Mouse (Mus musculus): Measurements from ENCODE around the gene Clrn3. TPM values are rescaled to one million over a fixed set of nuclear protein-coding genes. Genes with fewer than 3 reads are reported as not detected.

Clrn3 gene
- polyA plus RNA-seq, 1 experiment = 41.7 TPM

DNA sequence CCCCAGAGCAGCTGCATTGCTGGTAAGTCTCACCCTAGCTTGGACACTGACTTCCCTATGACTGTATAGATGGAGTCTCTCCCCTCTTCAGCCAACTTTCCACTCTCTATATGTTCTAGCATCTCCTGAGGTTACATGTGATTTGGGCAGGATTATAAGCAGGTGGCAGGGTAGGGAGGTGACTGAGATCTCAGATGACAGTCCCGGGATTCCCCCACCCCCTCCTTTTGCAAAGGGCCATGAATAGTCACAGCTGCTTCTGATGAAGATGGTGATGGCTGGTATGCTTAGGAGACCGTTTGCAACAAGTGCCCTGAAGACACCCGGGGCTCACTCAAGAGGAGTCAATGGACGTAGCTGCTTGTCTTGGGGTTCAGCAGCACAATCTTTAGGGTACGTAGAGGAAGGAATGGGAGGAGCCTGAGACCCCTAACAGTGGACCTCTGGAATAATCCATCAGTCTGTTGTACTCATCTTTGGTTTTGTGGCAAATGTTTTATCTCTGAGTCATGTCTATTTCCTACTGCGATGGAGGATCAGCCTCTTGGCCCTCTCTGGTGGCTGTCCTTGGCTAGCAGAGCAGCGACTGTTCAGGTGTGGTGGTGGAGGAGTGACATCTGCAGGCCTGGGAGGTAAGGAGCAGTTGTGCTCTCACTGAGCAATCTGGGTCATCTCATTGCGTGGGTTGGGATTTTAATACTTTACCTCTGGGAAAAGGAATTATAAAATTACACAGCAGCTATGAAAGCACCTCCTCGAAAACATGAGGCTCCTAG is 38.5 kb downstream of the Clrn3 start:
- Histone ChIP-seq H3K4me3 (ENCODE audit: low read depth, low read length) (no peak overlapping the region), H3K4me1 (ENCODE audit: control insufficient read depth, insufficient read depth, insufficient read length, low read length) (no peaks in the 10 kb centered on the region; the same call in 1 of the 2 replicates), H3K27ac (ENCODE audit: insufficient read depth, low read depth, low read length) (no peak overlapping the region), H3K27me3 (ENCODE audit: control insufficient read depth, insufficient read depth, low read length) (no peaks in the 10 kb centered on the region), H3K36me3 (ENCODE audit: control insufficient read depth, insufficient read depth, low read length) (no peaks in the 10 kb centered on the region)
- 69% methylated on average over 9 of the region's 9 CpGs for WGBS
- TF ChIP-seq POLR2A (IDR thresholded peaks at IDR 0.05; ENCODE audit: low read depth, low read length) = no peak
- no peak for TF ChIP-seq CTCF (IDR thresholded peaks at IDR 0.05; ENCODE audit: extremely low read depth, insufficient read length, insufficient replicate concordance, low read depth, low read length)

- Histone ChIP-seq H3K4me1 (ENCODE audit: control insufficient read depth, insufficient read depth, insufficient read length, low read length) (no peaks in the 10 kb centered on the region; the same call in 1 of the 2 replicates), H3K4me3 (ENCODE audit: low read depth, low read length) (no peak overlapping the region), H3K36me3 (ENCODE audit: control insufficient read depth, insufficient read depth, low read length) (no peaks in the 10 kb centered on the region), H3K27ac (ENCODE audit: insufficient read depth, low read depth, low read length) (no peak overlapping the region), H3K27me3 (ENCODE audit: control insufficient read depth, insufficient read depth, low read length) (no peaks in the 10 kb centered on the region)
- WGBS = 51% methylated on average over 6 of the region's 6 CpGs
- TF ChIP-seq CTCF (IDR thresholded peaks at IDR 0.05; ENCODE audit: extremely low read depth, insufficient read length, insufficient replicate concordance, low read depth, low read length) (peak; percentile 76; the same call in 1 of the 2 replicates), POLR2A (IDR thresholded peaks at IDR 0.05; ENCODE audit: low read depth, low read length) (no peak)
Observed at GRCm38 (mm10) chr7:135488214-135488810, 40.1 kb downstream of the Clrn3 start.

- WGBS = 27% methylated on average over 4 of the region's 4 CpGs
Observed at GRCm38 (mm10) chr7:135487423-135487822, 41.0 kb downstream of the Clrn3 start.

GRCm38 (mm10) chr7:135486645-135487382 is 41.6 kb downstream of the Clrn3 start:
- no peaks in the 10 kb centered on the region; the same call in 1 of the 2 replicates for H3K4me1 ChIP-seq (ENCODE audit: control insufficient read depth, insufficient read depth, insufficient read length, low read length)
- TF ChIP-seq CTCF (IDR thresholded peaks at IDR 0.05; ENCODE audit: extremely low read depth, insufficient read length, insufficient replicate concordance, low read depth, low read length) (no peak), POLR2A (IDR thresholded peaks at IDR 0.05; ENCODE audit: low read depth, low read length) (no peak)
- H3K4me3 ChIP-seq (ENCODE audit: low read depth, low read length) = no peak overlapping the region
- WGBS = 80% methylated on average over 10 of the region's 10 CpGs
- H3K27ac ChIP-seq (ENCODE audit: insufficient read depth, low read depth, low read length) = no peak overlapping the region
- no peaks in the 10 kb centered on the region for H3K36me3 ChIP-seq (ENCODE audit: control insufficient read depth, insufficient read depth, low read length)
- no peaks in the 10 kb centered on the region for H3K27me3 ChIP-seq (ENCODE audit: control insufficient read depth, insufficient read depth, low read length)

More at GRCm38 (mm10) chr7:135487423-135487822, 41.0 kb downstream of the Clrn3 start:
- Histone ChIP-seq H3K27me3 (ENCODE audit: control insufficient read depth, insufficient read depth, low read length) (no peaks in the 10 kb centered on the region), H3K4me1 (ENCODE audit: control insufficient read depth, insufficient read depth, insufficient read length, low read length) (no peaks in the 10 kb centered on the region; the same call in 1 of the 2 replicates), H3K36me3 (ENCODE audit: control insufficient read depth, insufficient read depth, low read length) (no peaks in the 10 kb centered on the region), H3K27ac (ENCODE audit: insufficient read depth, low read depth, low read length) (no peak overlapping the region), H3K4me3 (ENCODE audit: low read depth, low read length) (no peak overlapping the region)
- TF ChIP-seq CTCF (IDR thresholded peaks at IDR 0.05; ENCODE audit: extremely low read depth, insufficient read length, insufficient replicate concordance, low read depth, low read length) (peak; percentile 90), POLR2A (IDR thresholded peaks at IDR 0.05; ENCODE audit: low read depth, low read length) (no peak)

DNA sequence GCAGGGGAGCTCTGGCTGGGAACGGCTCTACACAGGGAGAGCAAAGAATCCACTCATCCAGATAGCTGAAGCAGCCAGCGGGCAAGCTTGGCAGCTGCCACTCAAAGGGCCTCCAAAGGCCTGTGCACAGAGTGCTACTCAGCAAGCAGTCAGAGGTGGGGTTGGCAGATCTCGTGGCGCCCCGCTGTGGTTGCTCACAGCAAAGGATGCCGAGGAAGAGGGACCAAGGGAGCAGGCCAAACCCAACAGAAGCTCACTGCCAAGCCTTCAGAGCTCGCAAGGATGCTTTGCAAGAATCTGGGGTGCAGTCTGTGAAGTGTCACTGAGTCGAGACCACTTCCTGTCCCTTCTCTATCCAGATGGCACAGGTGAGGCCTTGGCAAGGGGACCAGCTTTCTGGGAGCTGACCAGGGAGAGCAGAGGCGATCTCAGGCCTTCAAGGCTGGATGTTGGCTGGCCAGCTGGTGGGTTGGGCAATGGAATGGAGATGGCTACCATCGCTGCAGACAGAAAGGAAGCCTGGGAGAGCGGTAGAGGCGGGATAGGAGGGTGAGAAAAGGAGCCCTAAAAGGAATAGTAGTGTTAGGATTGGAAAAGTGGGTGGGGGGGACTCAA is 42.6 kb downstream of the Clrn3 start:
- 34% methylated on average over 12 of the region's 12 CpGs for WGBS
- Histone ChIP-seq H3K36me3 (ENCODE audit: control insufficient read depth, insufficient read depth, low read length) (no peaks in the 10 kb centered on the region), H3K27me3 (ENCODE audit: control insufficient read depth, insufficient read depth, low read length) (no peaks in the 10 kb centered on the region), H3K4me3 (ENCODE audit: low read depth, low read length) (no peak overlapping the region), H3K4me1 (ENCODE audit: control insufficient read depth, insufficient read depth, insufficient read length, low read length) (no peaks in the 10 kb centered on the region; the same call in 1 of the 2 replicates), H3K27ac (ENCODE audit: insufficient read depth, low read depth, low read length) (no peak overlapping the region)
- TF ChIP-seq POLR2A (IDR thresholded peaks at IDR 0.05; ENCODE audit: low read depth, low read length) (no peak), CTCF (IDR thresholded peaks at IDR 0.05; ENCODE audit: extremely low read depth, insufficient read length, insufficient replicate concordance, low read depth, low read length) (no peak)

- no peak for TF ChIP-seq CTCF (IDR thresholded peaks at IDR 0.05; ENCODE audit: extremely low read depth, insufficient read length, insufficient replicate concordance, low read depth, low read length)
- TF ChIP-seq POLR2A (IDR thresholded peaks at IDR 0.05; ENCODE audit: low read depth, low read length) = no peak
- H3K27me3 ChIP-seq (ENCODE audit: control insufficient read depth, insufficient read depth, low read length) = no peaks in the 10 kb centered on the region
- H3K4me3 ChIP-seq (ENCODE audit: low read depth, low read length) = no peak overlapping the region
- no peaks in the 10 kb centered on the region for H3K36me3 ChIP-seq (ENCODE audit: control insufficient read depth, insufficient read depth, low read length)
- H3K27ac ChIP-seq (ENCODE audit: insufficient read depth, low read depth, low read length) = no peak overlapping the region
- 30% methylated on average over 10 of the region's 10 CpGs for WGBS
- no peaks in the 10 kb centered on the region; the same call in 1 of the 2 replicates for H3K4me1 ChIP-seq (ENCODE audit: control insufficient read depth, insufficient read depth, insufficient read length, low read length)
Observed at GRCm38 (mm10) chr7:135485116-135485795, 43.2 kb downstream of the Clrn3 start.

Measured in small intestine, adult 2 months (tissue).